Mouse (Mus musculus) ES-E14 (cell line): ENCODE results near the gene Nanos3.

Source experiments
- HCFC1 ChIP-seq: IDR thresholded peaks from 2 replicates; pipeline ENCODE4 v1.6.1; 2012; ENCODE audit warnings: low read length, inconsistent platforms, borderline replicate concordance; ENCODE audit not compliant: insufficient read depth
- ZC3H11A ChIP-seq: IDR thresholded peaks from 2 replicates; pipeline ENCODE4 v1.6.1; 2012; ENCODE audit warnings: low read depth, mild to moderate bottlenecking, inconsistent platforms, low read length, borderline replicate concordance

DNA sequence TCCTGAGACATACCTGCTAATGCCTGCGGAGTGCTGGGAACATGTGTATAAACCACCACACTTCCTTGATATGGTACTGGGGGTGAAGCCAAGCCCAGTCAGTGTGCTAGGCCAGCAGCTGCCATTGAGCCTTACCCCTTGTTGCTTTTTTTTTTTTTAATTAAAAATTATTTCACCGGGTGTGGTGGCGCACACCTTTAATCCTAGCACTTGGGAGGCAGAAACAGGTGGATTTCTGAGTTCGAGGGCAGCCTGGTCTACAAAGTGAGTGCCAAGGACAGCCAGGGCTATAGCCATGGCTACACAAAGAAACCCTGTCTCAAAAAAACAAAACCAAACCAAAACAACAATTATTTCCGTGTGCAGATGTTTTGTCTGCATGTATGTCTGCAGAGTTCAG, 20.1 kb upstream of the Nanos3 start:
- no peak for TF ChIP-seq HCFC1
- no peak for TF ChIP-seq ZC3H11A
